In the genomic region with DNA sequence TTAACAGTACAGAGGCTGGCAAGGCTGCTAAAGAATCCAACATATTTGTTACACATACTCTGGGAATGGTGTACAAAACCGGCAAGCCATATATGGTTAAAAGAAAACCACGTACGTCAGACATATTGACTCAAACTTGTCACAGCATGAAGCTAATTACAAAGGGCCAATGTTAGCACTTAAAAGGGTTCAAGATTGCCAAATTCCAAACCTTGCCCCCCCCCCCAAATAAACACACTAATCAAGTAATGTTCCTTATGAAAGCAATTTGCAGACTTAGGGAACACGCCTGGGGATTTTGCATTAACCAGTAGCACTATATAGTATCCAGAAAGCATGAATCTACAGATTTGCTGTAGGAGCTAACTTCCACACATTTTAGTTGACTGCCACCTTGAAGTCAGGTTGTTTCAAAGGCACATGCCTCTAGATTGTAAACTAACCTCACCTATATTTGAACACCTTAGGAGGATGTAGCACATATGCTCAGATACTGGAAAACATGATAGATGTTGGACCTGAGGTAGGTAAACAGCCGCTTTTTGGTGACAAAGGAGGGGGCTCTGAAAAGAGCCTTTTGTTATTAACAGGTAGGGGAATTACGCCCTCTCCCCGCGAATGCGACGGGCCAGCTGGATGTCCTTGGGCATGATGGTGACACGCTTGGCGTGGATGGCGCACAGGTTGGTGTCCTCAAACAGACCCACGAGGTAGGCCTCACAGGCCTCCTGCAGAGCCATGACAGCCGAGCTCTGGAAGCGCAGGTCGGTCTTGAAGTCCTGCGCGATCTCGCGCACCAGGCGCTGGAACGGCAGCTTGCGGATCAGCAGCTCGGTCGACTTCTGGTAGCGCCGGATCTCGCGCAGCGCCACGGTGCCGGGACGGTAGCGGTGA, we compare ENCODE assay signal across 10 mouse cellular contexts. TPM values are rescaled to one million over a fixed set of nuclear protein-coding genes. Genes with fewer than 3 reads are reported as not detected.
DNase-seq lines count a peak whose midpoint lies in the region; ATAC-seq lines count a peak whose summit lies in the region.
"Not testable (repeated sequence)": the region's sequence is repeated elsewhere in the genome, so short reads cannot be mapped to it uniquely, and the experiment has no call there.
"Had no signal": no experiment of that assay in that cellular context is flagged by ENCODE, and none has a peak within 500 bp of the region (broad histone marks: within the 10 kb centered on the region; RNA-seq: fewer than 3 reads in every experiment).

No protein-coding gene starts in this region.

- DNase-seq in Muller cell, postnatal 12 days (ENCODE audit: inconsistent ontology term), result peak; percentile 77
- DNase-seq in cerebellum, postnatal 14 days, result peak; percentile 18 to 21
- DNase-seq in forebrain, embryonic 14.5 days (ENCODE audit: low spot score), result peak; percentile 63
- peak; percentile 73 for DNase-seq in limb, embryonic 11.5 days (ENCODE audit: low spot score)
- peak; percentile 65 for DNase-seq in retina, postnatal 1 day
- DNase-seq in thymus, postnatal 25 days, result peak; percentile 56

- peak overlapping the region; percentile 68 for H3K9ac ChIP-seq in forebrain, embryonic 14.5 days (ENCODE audit: low read length)
- H3K9ac ChIP-seq in hindbrain, embryonic 15.5 days, result peak overlapping the region; percentile 48
- H3K9ac ChIP-seq in limb, embryonic 11.5 days (ENCODE audit: low read length), result peak overlapping the region; percentile 61

- H3K4me3 ChIP-seq in forebrain, embryonic 14.5 days (ENCODE audit: low read depth, low read length), result peak overlapping the region; percentile 37
- H3K4me3 ChIP-seq in hindbrain, embryonic 15.5 days, result peak overlapping the region; percentile 41
- peak overlapping the region; percentile 36 for H3K4me3 ChIP-seq in limb, embryonic 11.5 days (ENCODE audit: low read depth, low read length)

- peaks cover 34% of the 10 kb centered on the region for H3K4me1 ChIP-seq in forebrain, embryonic 14.5 days (ENCODE audit: control insufficient read depth, insufficient read depth, low read length)
- H3K4me1 ChIP-seq in hindbrain, embryonic 15.5 days (replicated peaks), result peaks cover 45% of the 10 kb centered on the region
- not testable (repeated sequence) for H3K4me1 ChIP-seq in limb, embryonic 11.5 days (ENCODE audit: control insufficient read depth, insufficient read depth, low read length)

- not testable (repeated sequence) for H3K36me3 ChIP-seq in forebrain, embryonic 14.5 days (ENCODE audit: control insufficient read depth, insufficient read depth, low read length); hindbrain, embryonic 15.5 days; limb, embryonic 11.5 days (ENCODE audit: control insufficient read depth, insufficient read depth, low read length)

- H3K27ac ChIP-seq in forebrain, embryonic 14.5 days (ENCODE audit: low read depth, low read length), result peak overlapping the region; percentile 87
- H3K27ac ChIP-seq in hindbrain, embryonic 15.5 days (replicated peaks), result peak overlapping the region; percentile 72
- peak overlapping the region; percentile 88 for H3K27ac ChIP-seq in limb, embryonic 11.5 days (replicated peaks; ENCODE audit: low read depth, low read length)

- not testable (repeated sequence) for H3K9me3 ChIP-seq in forebrain, embryonic 14.5 days (replicated peaks; ENCODE audit: control insufficient read depth, low read length); hindbrain, embryonic 15.5 days; limb, embryonic 11.5 days (ENCODE audit: control insufficient read depth, low read length)

- under 1% methylated on average over 14 of the region's 35 CpGs for WGBS in forebrain, embryonic 14.5 days
- WGBS in hindbrain, embryonic 15.5 days, result under 1% methylated on average over 14 of the region's 35 CpGs
- under 1% methylated on average over 12 of the region's 35 CpGs for WGBS in limb, embryonic 11.5 days

- H3K27me3 ChIP-seq in forebrain, embryonic 14.5 days (replicated peaks; ENCODE audit: control insufficient read depth, insufficient read depth, low read length); hindbrain, embryonic 15.5 days; limb, embryonic 11.5 days (ENCODE audit: control insufficient read depth, insufficient read depth, low read length): not testable (repeated sequence)

- ATAC-seq in forebrain, embryonic 14.5 days; hindbrain, embryonic 15.5 days (ENCODE audit: low FRiP score, low read depth); limb, embryonic 11.5 days (ENCODE audit: insufficient number of reproducible peaks, low FRiP score, low TSS enrichment, low read depth): not testable (repeated sequence)
- ATAC-seq in megakaryocyte progenitor cell, adult 5-6 weeks (replicated peaks; ENCODE audit: poor library complexity), result peak; percentile 1; the same call in 1 of the 2 replicates

- H3K4me2 ChIP-seq in forebrain, embryonic 14.5 days (ENCODE audit: low read length), result peak overlapping the region; percentile 67
- H3K4me2 ChIP-seq in hindbrain, embryonic 15.5 days, result peak overlapping the region; percentile 85
- peak overlapping the region; percentile 56 for H3K4me2 ChIP-seq in limb, embryonic 11.5 days (ENCODE audit: low read depth, severe bottlenecking)

RNA-seq across cellular contexts. Expression of gene Hist1h3i, which starts 0.6 kb away (rescaled TPM):
- 108 and 166 TPM in 2 replicates for polyA plus RNA-seq in forebrain, embryonic 14.5 days (2014; fragmentation: Nextera tagmentation; extraction: Ambion mirVana)
- polyA plus RNA-seq in hindbrain, embryonic 15.5 days (2015; fragmentation: Nextera tagmentation; extraction: Ambion mirVana), result 28.0 and 43.0 TPM in 2 replicates
- polyA plus RNA-seq in limb, embryonic 11.5 days (2014; fragmentation: Nextera tagmentation; extraction: Ambion mirVana), result 294 and 298 TPM in 2 replicates
- total RNA-seq in megakaryocyte progenitor cell, adult 5-6 weeks (2015), result 244 and 246 TPM in 2 replicates
- total RNA-seq in megakaryocyte progenitor cell, adult 5-6 weeks (2017), result 294 and 383 TPM in 2 replicates
- total RNA-seq: monocyte, adult 5-6 weeks had no signal

RNA-seq across cellular contexts. Expression of gene Hist1h1b, which starts 2.2 kb away (rescaled TPM):
- 11.0 and 11.1 TPM in 2 replicates for polyA plus RNA-seq in forebrain, embryonic 14.5 days (2014; fragmentation: Nextera tagmentation; extraction: Ambion mirVana)
- polyA plus RNA-seq in hindbrain, embryonic 15.5 days (2015; fragmentation: Nextera tagmentation; extraction: Ambion mirVana), result 3.5 and 7.4 TPM in 2 replicates
- 20.0 and 21.2 TPM in 2 replicates for polyA plus RNA-seq in limb, embryonic 11.5 days (2014; fragmentation: Nextera tagmentation; extraction: Ambion mirVana)
- 614 and 670 TPM in 2 replicates for total RNA-seq in megakaryocyte progenitor cell, adult 5-6 weeks (2015)
- 1,549 and 1,625 TPM in 2 replicates for total RNA-seq in megakaryocyte progenitor cell, adult 5-6 weeks (2017)

RNA-seq across cellular contexts. Expression of gene Hist1h2an, which starts 4.4 kb away (rescaled TPM):
- polyA plus RNA-seq in forebrain, embryonic 14.5 days (2014; fragmentation: Nextera tagmentation; extraction: Ambion mirVana), result 6.6 TPM in 1 of 2 replicates, not detected in the other
- polyA plus RNA-seq in hindbrain, embryonic 15.5 days (2015; fragmentation: Nextera tagmentation; extraction: Ambion mirVana), result 1.0 and 1.5 TPM in 2 replicates
- 7.5 and 10.7 TPM in 2 replicates for polyA plus RNA-seq in limb, embryonic 11.5 days (2014; fragmentation: Nextera tagmentation; extraction: Ambion mirVana)
- total RNA-seq in megakaryocyte progenitor cell, adult 5-6 weeks (2015), result 1.2 and 2.1 TPM in 2 replicates
- 859 and 860 TPM in 2 replicates for total RNA-seq in megakaryocyte progenitor cell, adult 5-6 weeks (2017)
- polyA plus RNA-seq: urinary bladder, adult 2 months had no signal

RNA-seq across cellular contexts. Expression of gene Hist1h2bp, which starts 4.7 kb away (rescaled TPM):
- 0.84 and 1.5 TPM in 2 replicates for polyA plus RNA-seq in forebrain, embryonic 14.5 days (2014; fragmentation: Nextera tagmentation; extraction: Ambion mirVana)
- polyA plus RNA-seq in hindbrain, embryonic 15.5 days (2015; fragmentation: Nextera tagmentation; extraction: Ambion mirVana), result 0.44 and 0.58 TPM in 2 replicates
- 1.7 and 4.9 TPM in 2 replicates for polyA plus RNA-seq in limb, embryonic 11.5 days (2014; fragmentation: Nextera tagmentation; extraction: Ambion mirVana)
- total RNA-seq in megakaryocyte progenitor cell, adult 5-6 weeks (2015), result 10.4 and 19.9 TPM in 2 replicates
- 37.0 and 43.7 TPM in 2 replicates for total RNA-seq in megakaryocyte progenitor cell, adult 5-6 weeks (2017)
- polyA plus RNA-seq: urinary bladder, adult 2 months had no signal

RNA-seq across cellular contexts. Expression of gene Hist1h2bq, which starts 27.4 kb away (rescaled TPM):
- 9.2 and 17.1 TPM in 2 replicates for polyA plus RNA-seq in forebrain, embryonic 14.5 days (2014; fragmentation: Nextera tagmentation; extraction: Ambion mirVana)
- polyA plus RNA-seq in hindbrain, embryonic 15.5 days (2015; fragmentation: Nextera tagmentation; extraction: Ambion mirVana), result 4.9 and 7.3 TPM in 2 replicates
- 21.3 and 25.2 TPM in 2 replicates for polyA plus RNA-seq in limb, embryonic 11.5 days (2014; fragmentation: Nextera tagmentation; extraction: Ambion mirVana)
- 394 and 411 TPM in 2 replicates for total RNA-seq in megakaryocyte progenitor cell, adult 5-6 weeks (2015)
- total RNA-seq in megakaryocyte progenitor cell, adult 5-6 weeks (2017), result 220 and 363 TPM in 2 replicates

Comparison
In these comparisons a context has a peak if more than half of its experiments do, and no peak if none do; other contexts are left out.
1. DNase-seq: peak in every context shown above with its lines; median percentile 77 in Muller cell, postnatal 12 days; 73 in limb, embryonic 11.5 days; 65 in retina, postnatal 1 day; 63 in forebrain, embryonic 14.5 days; 56 in thymus, postnatal 25 days; 20 in cerebellum, postnatal 14 days.